Mouse (Mus musculus) liver, adult 2 months (tissue): ENCODE results near the gene Ankrd11. TPM values are rescaled to one million over a fixed set of nuclear protein-coding genes. Genes with fewer than 3 reads are reported as not detected.
A peak's percentile ranks its signal among the peaks of the same experiment; 100 is the strongest.

Experiments
- DNase-seq: peaks from one replicate; pipeline ENCODE4 v3.0.0-alpha.2; 2011; ENCODE audit warnings: low read depth, low spot score; ENCODE audit errors: extremely low read depth
- H3K27ac ChIP-seq: fragments of 200-500 bp; replicated peaks from 2 replicates; pipeline ENCODE4 v1.5.1; 2012; ENCODE audit warnings: low read depth, mild to moderate bottlenecking, control low read depth, inconsistent platforms, low read length; ENCODE audit not compliant: insufficient read depth
- H3K27me3 ChIP-seq: fragments of 200-500 bp; 2 replicates; pipeline ENCODE4 v1.6.1; 2012; ENCODE audit warnings: mild to moderate bottlenecking, moderate library complexity, low read length, inconsistent platforms; ENCODE audit not compliant: control insufficient read depth, insufficient read depth
- H3K36me3 ChIP-seq: fragments of 200-500 bp; 2 replicates; pipeline ENCODE4 v1.6.1; 2012; ENCODE audit warnings: low read length, inconsistent platforms; ENCODE audit not compliant: control insufficient read depth, insufficient read depth
- H3K4me1 ChIP-seq: fragments of 200-500 bp; 2 replicates; pipeline ENCODE4 v1.6.1; 2011; ENCODE audit warnings: low read length; ENCODE audit not compliant: control insufficient read depth, insufficient read depth
- H3K4me3 ChIP-seq: fragments of 200-500 bp; 2 replicates; pipeline ENCODE4 v1.5.1; 2011; ENCODE audit warnings: low read depth, mild to moderate bottlenecking, control low read depth, low read length, moderate library complexity; ENCODE audit not compliant: insufficient read depth
- H3K79me2 ChIP-seq: fragments of 200-500 bp; 2 replicates; pipeline ENCODE4 v1.6.1; 2012; ENCODE audit warnings: inconsistent platforms, mild to moderate bottlenecking, low read length, moderate library complexity; ENCODE audit not compliant: control insufficient read depth, insufficient read depth
- H3K9ac ChIP-seq: fragments of 200-500 bp; 2 replicates; pipeline ENCODE4 v1.6.1; 2012; ENCODE audit warnings: low read depth, mild to moderate bottlenecking, control low read depth, inconsistent platforms, low read length
- CTCF ChIP-seq: fragments of 200-500 bp; IDR thresholded peaks from 2 replicates; pipeline ENCODE4 v1.5.1; 2011; ENCODE audit warnings: low read depth, low read length, control low read depth
- POLR2A ChIP-seq: fragments of 200-500 bp; IDR thresholded peaks from 2 replicates; pipeline ENCODE4 v1.6.1; 2011; ENCODE audit warnings: low read length, control low read depth; ENCODE audit not compliant: insufficient read depth; ENCODE audit errors: extremely low read depth
- WGBS: fragments of 180-500 bp; shearing (Covaris S2); methylation state at CpG from one replicate; pipeline ENCODE4 v1.1.7; 2018; 5-methylcytosine and 5-hydroxymethylcytosine counted together
- polyA plus RNA-seq: library from polyadenylated mRNA; depleted of rRNA; stranded (reverse); fragments of >200 nt; gene quantifications from 2 replicates; pipeline ENCODE4 v1.2.3, GENCODE M21; 2012
- total RNA-seq: library from RNA; depleted of rRNA; stranded (reverse); fragments of >200 nt; gene quantifications from 2 replicates; pipeline ENCODE4 v1.2.3, GENCODE M21; 2014

Ankrd11 gene
- total and polyA plus RNA-seq, 2 experiments: 22.1 to 28.3 TPM

DNA sequence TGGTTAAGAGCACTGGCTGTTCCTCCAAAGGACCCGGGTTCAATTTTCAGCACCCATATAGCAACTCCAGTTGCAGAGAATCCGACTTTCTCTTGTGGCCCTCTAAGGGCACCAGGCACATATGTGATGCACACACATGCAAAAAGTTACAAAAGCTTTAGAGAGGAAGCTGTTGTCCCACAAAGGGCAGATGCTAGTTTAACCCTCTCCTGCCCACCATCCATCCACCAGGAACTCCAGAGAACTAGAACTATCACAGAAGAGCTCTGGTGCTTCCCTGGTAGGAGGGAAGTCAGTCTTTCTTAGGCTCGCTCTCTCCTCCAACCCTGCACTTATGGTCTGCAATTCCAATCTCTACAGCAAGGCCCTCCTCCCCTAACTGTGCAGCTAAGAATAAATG, 49.0 kb downstream of the Ankrd11 start:
- H3K79me2 ChIP-seq: peaks cover 56% of the 10 kb centered on the region
- H3K27me3 ChIP-seq: no peaks in the 10 kb centered on the region
- no peak overlapping the region for H3K27ac ChIP-seq
- DNase-seq: no peak
- H3K4me3 ChIP-seq: no peak overlapping the region
- WGBS: 81% methylated on average over 3 of the region's 3 CpGs
- peaks cover 16% of the 10 kb centered on the region for H3K4me1 ChIP-seq
- TF ChIP-seq CTCF (no peak), POLR2A (no peak)
- no peak overlapping the region for H3K9ac ChIP-seq
- H3K36me3 ChIP-seq: no peaks in the 10 kb centered on the region

DNA sequence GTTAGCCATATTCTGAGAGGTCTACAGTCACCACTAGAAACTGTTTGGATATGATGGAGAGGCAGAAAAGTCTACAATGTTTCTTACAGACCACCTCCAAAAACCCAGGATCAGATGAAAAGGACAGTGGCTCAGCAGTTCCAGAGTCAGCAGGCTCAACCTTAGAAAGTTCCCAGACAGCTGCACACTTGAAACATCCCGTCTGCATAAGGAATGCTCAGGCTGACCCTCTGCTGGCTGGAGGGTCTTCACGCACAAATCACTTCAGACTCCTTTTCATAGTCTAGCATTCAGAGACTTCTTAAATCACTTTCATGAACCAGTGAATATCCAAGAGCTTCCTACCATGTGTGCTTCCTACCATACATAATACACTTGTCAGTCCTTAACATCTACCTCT, 49.8 kb downstream of the Ankrd11 start:
- Histone ChIP-seq H3K79me2 (peaks cover 53% of the 10 kb centered on the region), H3K4me1 (peaks cover 21% of the 10 kb centered on the region), H3K27me3 (no peaks in the 10 kb centered on the region)

DNA sequence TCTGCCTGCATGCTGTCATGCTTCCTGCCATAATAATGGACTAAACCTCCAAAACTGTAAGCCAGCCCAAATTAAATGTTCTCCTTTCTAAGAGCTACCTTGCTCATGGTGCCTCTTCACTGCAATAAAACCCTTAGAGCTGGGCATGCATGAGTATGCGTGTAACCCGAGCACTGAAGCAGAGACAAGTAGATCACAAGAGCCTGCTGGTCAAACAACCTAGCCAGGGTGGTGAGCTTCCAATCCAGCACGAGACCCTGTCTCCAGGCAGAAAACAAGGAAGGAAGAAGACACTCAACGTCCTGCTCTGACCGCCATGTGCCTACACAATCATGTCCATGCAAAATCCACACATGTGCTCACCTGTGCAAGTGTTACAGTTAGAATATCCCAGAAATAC, 50.7 kb downstream of the Ankrd11 start:
- Histone ChIP-seq H3K9ac (no peak overlapping the region), H3K4me3 (no peak overlapping the region)

More for the DNA sequence above, 49.8 kb downstream of the Ankrd11 start:
- Histone ChIP-seq H3K27ac (no peak overlapping the region), H3K9ac (no peak overlapping the region), H3K36me3 (no peaks in the 10 kb centered on the region), H3K4me3 (no peak overlapping the region)
- TF ChIP-seq CTCF (no peak), POLR2A (no peak)
- 93% methylated on average over 2 of the region's 2 CpGs for WGBS
- DNase-seq: no peak

DNA sequence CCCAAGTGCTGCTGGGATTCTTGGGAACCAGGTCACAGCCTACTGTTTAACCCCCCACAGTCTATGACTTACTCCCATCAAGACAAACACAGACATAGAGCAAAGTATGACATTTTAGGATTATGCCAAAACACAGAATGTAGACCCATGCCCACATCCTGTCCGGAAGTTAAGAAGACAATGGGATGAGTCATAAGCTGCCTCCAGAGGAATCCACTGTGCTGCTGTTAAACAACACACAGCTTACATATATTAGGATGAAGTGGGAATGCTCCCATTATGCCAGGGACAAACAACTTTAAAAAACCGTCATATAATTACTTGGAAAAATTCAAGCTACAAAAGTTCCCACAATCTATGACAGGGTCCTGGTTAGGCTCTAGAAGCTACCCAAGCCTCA, 52.1 kb downstream of the Ankrd11 start:
- TF ChIP-seq CTCF (no peak), POLR2A (no peak)
- Histone ChIP-seq H3K27ac (no peak overlapping the region), H3K9ac (no peak overlapping the region), H3K79me2 (peaks cover 64% of the 10 kb centered on the region), H3K4me1 (peaks cover 40% of the 10 kb centered on the region), H3K4me3 (no peak overlapping the region), H3K27me3 (no peaks in the 10 kb centered on the region), H3K36me3 (no peaks in the 10 kb centered on the region)
- WGBS: 83% methylated on average over 2 of the region's 2 CpGs
- DNase-seq: no peak

More for the DNA sequence above, 50.7 kb downstream of the Ankrd11 start:
- WGBS: 89% methylated on average over 5 of the region's 5 CpGs
- Histone ChIP-seq H3K27me3 (no peaks in the 10 kb centered on the region), H3K27ac (no peak overlapping the region), H3K79me2 (peaks cover 55% of the 10 kb centered on the region), H3K4me1 (peaks cover 27% of the 10 kb centered on the region), H3K36me3 (no peaks in the 10 kb centered on the region)
- no peak for DNase-seq
- TF ChIP-seq CTCF: no peak
- TF ChIP-seq POLR2A: no peak

DNA sequence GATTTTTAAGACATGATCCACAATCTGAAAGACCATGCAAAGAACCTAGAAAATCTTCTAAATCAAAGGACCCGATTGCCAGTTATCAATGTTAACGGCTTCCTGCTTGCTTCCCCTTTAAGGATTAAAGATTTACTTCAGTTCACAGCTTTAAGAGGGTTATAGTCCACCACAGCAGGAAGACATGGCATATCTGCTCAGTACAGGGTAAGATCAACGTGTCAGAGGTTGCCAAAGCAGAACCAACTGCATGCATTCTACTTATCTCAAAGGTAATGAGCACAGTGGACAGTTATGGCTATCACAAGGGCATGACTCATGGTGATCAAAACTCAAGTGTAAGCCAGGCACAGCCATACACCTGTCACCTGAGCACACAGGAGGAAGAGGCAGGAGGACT, 53.1 kb downstream of the Ankrd11 start:
- Histone ChIP-seq H3K9ac (no peak overlapping the region), H3K27me3 (no peaks in the 10 kb centered on the region), H3K36me3 (no peaks in the 10 kb centered on the region), H3K27ac (no peak overlapping the region), H3K4me3 (no peak overlapping the region), H3K79me2 (peaks cover 67% of the 10 kb centered on the region), H3K4me1 (peaks cover 44% of the 10 kb centered on the region)
- peak; percentile 73 for DNase-seq
- TF ChIP-seq POLR2A (no peak), CTCF (no peak)
- WGBS: 21% methylated on average over 3 of the region's 3 CpGs

DNA sequence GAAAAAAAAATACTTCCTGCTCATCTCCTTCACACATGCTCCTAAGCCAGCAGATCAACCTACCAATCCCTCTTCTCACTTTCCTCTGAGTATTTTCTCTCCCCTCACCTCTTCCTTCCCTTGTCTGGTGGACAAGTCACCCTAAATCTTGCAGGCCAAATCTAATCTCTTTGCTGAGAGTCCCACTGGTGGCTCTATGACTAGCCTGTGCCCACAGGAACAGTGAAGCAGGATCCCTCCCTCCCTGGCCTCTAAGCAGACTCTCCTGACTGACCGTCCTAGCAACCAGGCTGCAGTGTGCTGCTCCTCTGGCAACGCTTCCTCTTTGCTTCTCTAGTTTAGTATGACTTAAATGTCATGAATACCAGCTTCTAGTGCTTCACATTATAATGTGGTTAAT, 54.8 kb downstream of the Ankrd11 start:
- TF ChIP-seq POLR2A (no peak), CTCF (no peak)
- DNase-seq: no peak
- no peaks in the 10 kb centered on the region for H3K27me3 ChIP-seq
- H3K4me1 ChIP-seq: peaks cover 51% of the 10 kb centered on the region
- H3K36me3 ChIP-seq: no peaks in the 10 kb centered on the region
- WGBS: 30% methylated on average over 2 of the region's 2 CpGs
- H3K79me2 ChIP-seq: peaks cover 62% of the 10 kb centered on the region
- H3K27ac ChIP-seq: no peak overlapping the region
- H3K9ac ChIP-seq: no peak overlapping the region
- H3K4me3 ChIP-seq: no peak overlapping the region
